Mouse (Mus musculus): ENCODE measurements around the gene Gmppa.

Gene Gmppa

DNA sequence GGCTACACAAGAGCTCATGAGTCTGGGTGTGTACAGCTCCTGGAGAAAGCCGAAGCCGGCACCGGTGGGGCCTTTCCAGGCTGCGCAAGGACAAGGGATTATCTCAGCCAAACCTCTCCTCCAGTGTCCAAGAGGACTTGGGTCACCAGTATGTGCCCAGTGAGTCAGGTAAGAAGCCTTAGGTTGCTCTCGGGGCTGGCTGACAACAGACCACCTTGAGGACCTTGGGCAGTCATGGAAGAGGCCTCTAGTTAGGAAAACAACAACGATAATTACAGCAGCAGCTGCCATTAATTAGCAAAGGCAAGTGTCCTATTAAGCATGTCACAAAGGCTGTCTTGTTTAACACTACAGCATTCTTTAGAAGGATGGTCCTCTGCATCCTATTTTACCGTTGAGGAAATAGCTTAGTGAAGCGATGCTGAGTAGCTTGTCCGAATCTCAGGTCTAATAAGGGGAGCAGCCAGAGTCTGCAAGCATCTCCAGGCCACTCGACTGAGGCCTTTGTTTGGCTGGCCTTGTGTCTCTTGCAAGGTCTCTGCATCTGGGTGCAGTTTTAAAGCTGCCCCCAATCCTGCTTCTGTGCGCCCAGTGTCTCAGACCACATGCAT, 11.8 kb upstream of the Gmppa start:
- no peak for DNase-seq (ENCODE audit: low spot score in 2 of 2)

DNA sequence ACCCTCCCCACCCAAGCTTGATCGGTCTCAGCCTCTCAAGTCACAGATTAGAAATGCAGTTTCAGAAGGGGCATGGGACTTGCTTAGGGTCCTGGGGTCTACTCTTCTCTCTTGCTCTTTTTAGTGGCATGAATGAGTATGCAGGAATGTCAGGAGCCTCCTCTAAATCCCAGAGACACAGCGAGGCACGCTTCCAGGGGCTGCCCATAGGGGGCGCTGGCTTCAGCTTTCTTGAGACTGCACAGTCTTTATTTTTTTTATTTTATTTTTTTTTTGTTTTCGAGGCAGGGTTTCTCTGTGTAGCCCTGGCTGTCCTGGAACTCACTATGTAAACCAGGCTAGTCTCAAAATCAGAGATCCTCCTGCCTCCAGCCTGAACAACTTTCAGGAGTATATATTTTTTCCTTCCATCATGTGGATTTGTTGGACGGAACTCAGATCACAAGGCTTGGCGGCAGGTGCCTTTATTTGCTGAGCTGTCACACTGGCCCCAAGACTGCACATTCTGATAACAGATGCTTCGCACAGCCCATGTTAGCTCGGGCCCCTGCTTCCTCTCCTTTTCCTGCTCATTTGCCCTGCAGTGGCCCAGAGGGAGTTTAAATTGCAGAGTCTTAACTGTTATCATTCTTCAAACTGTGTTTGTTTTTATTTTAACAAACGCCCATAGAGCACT, 9.8 kb upstream of the Gmppa start:
- DNase-seq (ENCODE audit: low spot score in 2 of 2), result no peak

DNA sequence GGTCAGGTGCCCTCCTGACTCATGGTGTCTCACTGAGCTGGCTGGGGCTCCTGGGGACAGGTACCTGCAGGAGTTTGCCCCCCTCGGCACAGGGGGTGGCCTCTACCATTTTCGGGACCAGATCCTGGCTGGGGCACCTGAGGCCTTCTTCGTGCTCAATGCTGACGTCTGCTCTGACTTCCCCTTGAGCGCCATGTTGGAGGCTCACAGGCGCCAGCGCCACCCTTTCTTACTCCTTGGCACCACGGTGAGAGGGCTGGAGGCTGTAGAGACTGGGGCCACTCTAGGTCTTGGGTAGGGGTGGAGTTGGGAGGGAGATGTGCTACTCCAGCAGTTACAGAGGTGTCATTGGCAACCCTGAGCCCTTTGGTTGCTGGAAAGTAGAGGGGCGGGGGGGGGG, 3.1 kb downstream of the Gmppa start:
- no peak for DNase-seq (ENCODE audit: low spot score in 2 of 2)

DNA sequence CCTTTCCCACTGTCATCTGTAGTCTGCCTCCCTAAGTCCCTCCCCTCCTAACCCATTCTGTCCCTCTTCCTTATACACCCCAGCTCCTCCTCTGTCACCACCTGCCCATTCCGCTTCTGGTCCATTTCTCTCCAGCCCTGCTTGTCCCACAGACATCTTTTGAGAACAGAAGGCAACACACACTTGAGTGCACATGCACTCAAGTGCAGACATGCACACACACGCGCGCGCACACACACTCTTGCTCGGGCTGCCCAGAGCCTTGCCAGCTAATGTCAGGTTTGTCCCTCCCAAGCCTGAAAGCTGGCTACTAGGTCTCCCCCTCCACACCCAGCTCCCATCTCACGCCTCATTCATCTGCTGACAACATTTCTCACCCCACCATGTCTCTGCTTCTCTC, 4.9 kb downstream of the Gmppa start:
- no peak for DNase-seq (ENCODE audit: low spot score in 2 of 2)

DNA sequence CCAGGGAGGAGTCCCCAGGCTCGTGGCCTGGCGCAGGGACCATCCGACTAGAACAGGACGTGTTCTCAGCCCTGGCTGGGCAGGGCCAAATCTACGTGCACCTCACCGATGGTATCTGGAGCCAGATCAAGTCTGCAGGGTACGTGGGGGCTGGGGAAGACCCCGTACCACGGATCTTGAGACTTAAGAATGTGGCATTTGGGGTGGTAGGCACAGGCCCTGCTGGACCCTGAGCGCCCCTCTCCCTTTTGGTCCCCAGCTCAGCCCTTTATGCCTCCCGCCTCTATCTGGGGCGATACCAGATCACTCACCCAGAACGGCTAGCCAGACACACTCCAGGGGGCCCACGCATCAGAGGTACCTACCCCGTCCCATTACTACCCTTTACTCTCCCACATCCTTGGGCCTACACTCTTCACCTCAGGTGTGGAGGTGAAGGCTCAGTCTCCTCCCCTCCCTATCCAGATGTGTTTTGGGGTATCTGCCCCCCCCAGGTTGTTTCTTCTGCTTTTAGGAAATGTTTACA, 5.8 kb downstream of the Gmppa start:
- no peak for DNase-seq (ENCODE audit: low spot score in 2 of 2)

DNA sequence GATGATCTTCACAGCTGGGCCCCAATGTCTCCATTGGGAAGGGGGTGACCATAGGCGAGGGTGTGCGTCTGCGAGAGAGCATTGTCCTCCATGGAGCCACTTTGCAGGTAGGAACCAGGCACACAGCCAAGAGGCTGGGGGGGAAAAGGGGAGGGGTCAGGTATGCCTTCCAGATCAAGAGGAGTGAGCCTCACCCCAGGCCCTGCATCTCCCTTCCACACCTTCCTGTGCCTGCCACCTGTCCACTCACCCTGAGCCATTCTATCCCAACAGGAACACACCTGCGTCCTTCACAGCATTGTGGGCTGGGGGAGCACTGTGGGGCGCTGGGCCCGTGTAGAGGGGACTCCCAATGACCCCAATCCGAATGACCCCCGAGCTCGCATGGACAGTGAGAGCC, 6.4 kb downstream of the Gmppa start:
- no peak for DNase-seq (ENCODE audit: low spot score in 2 of 2)

DNA sequence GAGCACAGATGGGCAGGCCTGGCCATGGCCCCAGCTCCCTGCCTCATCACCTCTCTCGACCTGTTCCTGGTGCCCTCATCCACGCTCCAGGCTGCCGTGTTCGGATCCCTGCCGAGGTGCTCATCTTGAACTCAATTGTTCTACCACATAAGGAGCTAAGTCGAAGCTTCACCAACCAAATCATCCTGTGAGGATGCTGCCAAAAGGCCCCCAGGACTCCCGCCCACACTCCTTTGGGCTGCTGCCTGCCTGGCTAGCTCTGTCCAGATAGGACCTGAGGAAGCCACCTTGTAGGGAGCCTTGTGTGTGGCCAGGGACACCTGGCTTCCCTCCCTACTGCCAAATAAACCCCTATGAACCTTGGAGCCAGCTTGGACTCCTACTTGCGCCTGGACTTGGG, 7.1 kb downstream of the Gmppa start:
- DNase-seq (ENCODE audit: low spot score in 2 of 2), result no peak

DNA sequence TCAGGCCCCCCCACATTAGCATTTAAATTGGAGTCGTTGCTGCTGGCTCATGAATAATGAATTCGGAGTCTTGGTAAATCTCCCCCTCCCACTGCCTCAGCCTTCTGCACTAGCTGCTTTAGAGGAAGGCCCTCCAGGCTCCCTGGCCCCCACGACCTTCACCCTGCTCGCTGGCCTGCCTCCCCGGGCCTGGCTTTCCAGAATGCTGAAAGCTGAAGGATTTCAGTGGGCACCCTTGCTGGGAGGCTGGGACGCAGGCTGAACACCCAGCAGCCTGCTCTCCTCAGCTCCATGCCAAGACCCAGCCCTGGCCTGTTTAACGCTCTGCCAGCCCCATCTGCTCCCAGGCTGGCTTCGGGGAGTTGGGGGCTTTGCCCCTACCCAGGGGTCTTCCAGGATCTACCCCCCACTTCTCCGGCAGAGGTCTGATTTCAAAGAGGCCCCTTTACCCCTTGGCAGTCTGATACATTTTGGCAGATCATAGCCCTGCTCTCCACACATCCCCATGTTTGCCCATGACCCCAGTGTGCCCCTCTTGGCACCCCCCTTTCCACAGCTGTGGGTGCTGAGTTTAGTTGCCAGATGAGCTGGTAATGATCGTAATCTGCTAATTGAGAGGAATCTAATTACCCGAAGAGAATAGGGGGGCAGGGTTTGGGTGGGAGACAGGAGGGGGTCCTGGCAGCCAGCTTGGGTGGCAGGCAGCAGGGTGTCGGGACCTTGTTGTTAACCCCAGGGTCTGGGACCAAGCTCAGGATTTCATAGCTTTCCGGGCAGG, 7.7 kb downstream of the Gmppa start:
- DNase-seq (ENCODE audit: low spot score in 2 of 2), result no peak

DNA sequence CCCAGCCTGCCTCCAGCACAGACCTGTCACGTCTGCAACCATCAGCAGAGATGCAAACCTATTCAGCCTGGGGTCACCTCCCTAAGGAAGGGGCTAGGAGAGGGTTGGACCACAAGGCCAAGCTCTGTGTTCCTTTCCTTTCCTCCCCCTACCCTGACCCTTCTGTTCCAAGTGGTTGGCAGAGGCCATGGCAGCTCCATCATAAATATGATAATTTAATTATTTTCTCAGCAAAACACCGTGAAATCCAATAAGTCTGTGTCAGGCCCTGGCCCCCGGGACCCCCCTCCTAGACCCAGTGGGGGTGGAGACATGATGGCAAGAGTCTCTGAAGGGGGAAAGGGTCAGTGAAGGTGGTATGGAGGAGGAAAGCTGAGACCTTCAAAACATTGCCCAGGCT, 8.5 kb downstream of the Gmppa start:
- no peak for DNase-seq (ENCODE audit: low spot score in 2 of 2)

DNA sequence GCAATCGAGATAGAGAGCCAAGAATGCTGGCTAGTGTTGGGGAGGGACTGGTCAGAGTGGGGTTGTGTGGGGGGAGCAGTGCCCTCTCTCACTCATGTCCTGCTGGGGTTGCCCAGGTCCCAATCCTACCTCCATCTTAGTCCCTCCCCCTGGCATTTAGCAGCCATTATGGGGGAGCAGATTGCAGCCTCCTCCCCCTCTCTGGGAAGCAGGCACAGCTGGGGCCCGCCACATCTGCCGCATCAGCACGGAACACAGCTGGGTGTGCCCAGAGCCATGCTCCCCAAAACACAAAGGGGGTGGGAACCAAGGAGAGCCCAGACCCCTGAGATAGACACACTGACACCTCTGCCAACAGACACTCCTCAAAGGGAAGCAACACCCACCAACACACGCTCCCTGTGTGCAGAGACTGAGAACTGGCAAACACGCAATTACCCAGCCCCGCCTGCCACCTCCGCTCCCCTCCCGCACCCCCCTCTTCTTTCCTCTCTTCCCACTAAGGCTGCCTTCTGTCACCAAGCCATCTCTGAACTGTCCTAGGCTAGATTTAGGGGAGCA, 9.5 kb downstream of the Gmppa start:
- peak; percentile 73 to 75 for DNase-seq (ENCODE audit: low spot score in 2 of 2)

DNA sequence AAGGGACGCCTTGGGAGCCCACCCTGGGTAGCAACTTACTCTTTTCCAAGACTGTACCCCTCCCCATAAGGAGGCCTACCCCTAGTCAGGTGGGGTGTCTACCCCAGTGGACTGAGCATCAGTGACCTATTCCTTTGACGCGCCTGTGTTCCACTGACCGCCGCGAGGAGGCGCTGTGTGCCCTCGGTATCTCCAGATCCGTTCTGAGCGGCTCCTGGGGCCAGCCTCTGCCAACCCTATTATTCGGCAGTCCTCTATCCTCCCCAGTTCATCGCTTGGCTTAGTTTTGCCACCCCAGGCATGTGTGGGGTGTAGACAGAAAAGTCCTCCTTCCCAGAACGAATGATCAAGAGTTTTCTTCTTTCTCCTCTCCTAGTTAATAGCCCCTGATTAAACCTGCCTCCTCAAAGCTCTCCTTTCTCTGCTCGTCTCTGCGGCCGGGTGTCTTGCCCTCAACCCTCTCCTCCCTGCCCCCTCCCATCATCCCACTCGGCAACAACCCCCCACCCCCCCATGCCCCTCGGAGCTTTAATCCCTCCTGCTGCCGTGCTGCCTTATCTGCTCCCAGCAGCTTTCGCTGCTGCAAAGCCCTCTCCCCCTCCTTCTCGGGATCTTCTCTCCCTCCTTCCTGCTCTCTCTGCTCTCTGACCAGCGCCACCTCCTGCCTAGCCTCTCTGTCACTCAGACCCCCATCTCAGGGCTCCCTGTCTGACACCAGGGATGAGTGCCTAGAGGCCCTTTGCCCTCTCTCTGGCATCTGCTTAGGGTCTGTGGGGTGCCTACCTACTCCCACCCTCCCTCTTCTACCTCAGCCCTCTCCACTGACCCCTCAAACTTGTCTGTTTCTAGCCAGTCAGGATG, 10.3 kb downstream of the Gmppa start:
- DNase-seq (ENCODE audit: low spot score in 2 of 2), result peak; percentile 81 to 82

DNA sequence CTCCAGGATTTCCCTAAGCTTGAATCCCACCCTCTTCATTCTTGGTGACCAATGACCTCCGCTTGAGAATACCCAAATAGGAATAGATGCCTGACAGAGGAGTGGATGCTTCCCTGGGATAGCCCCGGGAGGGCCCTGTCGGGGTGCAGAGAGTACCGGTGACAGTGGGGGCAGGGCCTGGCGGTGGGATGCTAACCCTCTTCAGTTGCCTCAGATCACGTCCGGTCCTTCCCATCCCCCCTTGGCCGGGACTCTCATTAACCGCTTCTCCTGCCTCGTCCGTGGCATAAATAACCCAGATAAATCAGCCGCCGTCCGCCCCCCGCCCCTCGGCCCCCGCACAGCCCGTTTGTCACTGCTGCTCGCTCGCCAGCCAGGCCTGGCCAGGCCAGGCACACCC, 10.9 kb downstream of the Gmppa start:
- DNase-seq (ENCODE audit: low spot score in 2 of 2), result no peak

DNA sequence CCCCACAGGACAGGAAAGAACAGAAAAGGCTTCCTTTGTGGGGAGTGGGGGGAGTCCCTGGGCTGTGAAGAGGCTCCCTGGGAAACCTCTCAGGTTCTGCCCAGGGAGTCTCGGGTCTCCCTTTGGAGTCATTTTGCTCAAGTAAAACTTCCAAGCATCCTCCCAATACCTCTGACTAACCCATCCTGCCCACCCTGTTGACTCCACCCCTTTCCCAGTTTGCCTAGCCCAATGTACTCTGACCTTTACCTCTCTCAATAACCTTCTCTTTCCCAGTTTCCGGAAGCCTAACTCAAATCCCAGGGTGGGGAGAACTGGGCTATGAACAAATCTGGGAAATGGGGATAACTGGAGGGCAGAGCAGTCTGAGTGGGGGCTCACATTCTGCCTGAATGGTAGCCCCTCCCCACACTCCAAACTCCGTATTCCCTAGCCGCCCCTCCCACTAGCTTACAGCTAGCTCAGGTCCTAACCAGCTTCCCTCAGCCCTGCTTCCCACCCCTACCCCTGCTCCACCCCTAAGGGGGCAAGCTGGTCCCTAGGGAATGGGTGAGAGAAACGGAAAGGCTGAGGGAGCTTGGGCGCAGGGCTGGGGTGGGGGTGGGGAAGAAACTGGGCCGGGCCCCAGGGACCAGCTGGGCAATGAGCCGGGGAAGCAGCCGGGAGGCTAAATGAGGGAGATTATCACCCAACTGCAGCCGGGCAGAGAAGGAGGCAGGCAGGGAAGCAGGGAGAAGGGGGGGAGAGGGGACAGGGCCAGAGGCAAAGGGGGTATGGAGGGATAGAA, 11.7 kb downstream of the Gmppa start:
- DNase-seq (ENCODE audit: low spot score in 2 of 2), result peak in 1 of 2 experiments; percentile 69

DNA sequence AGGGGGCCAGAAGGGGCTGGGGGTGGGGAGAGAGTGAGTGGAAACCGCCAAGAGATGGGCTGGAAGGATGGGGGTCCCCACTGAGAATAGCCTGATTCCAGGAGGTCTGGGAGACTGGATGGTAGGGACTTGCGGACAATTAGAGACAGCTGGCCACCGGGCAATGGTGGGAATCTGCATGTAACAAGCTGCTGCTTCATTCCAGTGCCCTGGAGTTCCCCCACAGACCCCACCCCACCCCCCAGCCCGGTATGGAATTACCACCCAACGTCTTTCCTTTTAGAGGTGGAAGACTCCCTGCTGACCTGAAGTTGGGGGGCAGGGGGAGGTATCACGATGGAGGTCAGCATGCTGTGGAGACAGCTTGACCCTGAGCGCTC, 12.3 kb downstream of the Gmppa start:
- no peak for DNase-seq (ENCODE audit: low spot score in 2 of 2)

DNA sequence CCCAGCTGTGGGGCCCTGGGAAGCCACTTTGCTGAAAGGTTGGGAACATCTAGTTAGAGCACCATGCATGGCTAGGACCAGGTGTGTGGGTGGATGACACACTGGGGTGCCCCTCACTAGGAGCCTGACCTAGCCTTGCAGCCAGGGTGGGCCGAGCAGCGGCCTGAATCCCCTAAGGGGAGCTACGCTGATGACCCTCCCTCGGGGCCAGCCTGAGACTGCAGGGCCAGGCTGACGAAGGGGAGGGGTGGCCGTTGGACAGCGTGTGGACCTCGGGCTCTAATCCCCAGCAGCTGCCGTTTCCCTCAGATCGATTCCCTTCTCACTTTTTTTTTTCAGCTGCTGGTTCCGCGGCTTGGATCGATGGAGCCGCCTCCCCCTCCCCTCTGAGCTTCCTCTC, 13.2 kb downstream of the Gmppa start:
- DNase-seq (ENCODE audit: low spot score in 2 of 2), result no peak

DNA sequence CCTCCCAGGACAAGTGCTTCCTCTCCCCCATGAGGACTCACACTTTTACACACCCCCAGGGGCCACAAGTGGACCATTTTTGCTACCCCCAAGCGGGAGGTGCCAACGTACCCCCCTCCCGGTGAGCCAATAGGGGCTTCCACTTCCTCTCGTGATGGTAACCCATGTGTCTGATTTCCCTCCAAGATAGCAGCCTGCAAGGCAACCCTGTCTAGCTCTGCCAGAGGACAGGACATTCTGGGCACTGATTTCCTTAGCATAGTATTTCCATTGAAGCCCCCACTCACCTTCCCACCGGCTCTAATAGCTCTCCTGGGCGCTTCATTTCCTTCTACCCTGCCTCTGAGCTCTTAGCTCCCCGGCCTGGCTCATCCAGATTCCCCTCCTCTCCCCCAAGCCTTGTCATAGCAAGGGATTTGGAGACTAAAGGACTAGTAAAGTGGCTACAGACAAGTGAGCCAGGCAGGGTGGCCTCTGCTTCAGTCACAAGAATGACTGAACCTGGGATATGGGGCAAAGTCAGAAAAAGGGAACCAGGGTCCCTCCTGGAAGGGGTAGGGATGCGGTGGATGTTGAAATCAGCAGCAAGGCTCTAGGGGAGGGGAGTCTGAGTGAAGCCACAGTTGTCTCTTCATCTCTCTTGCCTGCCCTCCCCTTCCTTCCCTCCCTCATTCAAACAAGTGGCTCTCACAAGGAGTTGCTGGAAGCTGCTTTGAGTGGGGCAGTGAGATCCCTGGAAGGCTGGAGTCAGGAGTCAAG, 13.8 kb downstream of the Gmppa start:
- no peak for DNase-seq (ENCODE audit: low spot score in 2 of 2)

DNA sequence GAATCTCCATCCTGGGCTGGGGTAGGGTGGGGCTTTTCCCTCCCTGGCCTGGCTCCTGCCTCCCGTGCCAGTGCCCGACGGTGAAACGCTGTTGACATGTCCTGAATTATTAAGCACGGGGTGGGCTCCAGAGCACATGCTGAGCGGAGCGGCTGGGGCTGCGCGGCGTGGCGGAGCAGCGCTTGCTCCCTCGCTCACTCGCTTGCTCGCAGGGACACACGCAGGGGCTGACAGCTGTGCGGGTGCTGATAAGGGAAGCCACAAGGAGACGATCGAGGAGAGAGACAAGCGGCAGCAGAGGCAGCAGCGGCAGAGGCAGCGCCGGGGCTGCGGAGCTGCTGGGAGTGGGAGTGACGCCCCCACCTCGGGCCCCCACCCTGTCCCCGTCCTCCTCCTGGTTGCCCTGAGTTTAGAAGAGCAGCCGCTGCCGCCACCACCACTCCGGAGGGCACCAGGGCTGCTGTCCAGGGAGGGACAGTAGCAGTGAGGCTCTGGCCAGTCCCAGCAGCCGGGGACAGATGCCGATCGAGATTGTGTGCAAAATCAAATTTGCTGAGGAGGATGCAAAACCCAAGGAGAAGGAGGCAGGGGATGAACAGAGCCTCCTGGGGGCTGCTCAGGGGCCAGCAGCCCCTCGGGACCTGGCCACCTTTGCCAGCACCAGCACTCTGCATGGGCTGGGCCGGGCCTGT, 14.7 kb downstream of the Gmppa start, which contains the start of gene Asic4:
TSS of gene Asic4 (plus strand) at position 123 of the 692 bp plus-strand sequence.
- no peak for DNase-seq (ENCODE audit: low spot score in 2 of 2)

DNA sequence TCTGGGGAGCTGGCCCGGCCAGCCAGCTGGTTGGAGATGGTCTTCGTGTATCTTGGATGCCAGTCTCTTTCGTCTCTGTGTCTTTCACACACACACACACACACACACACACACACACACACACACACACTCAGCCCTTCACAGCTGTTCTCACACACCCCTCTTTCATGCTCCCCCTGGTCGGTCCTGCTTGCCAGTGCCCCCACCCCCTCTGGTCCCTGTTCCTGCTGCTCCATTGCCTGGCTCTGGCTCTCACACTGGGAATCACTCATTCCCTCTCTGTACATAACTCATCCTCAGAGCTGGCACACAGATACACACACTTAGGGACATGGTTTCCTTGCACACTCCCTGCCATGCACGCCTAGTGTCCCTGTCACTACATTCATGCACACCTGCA, 16.2 kb downstream of the Gmppa start:
- no peak for DNase-seq (ENCODE audit: low spot score in 2 of 2)

DNA sequence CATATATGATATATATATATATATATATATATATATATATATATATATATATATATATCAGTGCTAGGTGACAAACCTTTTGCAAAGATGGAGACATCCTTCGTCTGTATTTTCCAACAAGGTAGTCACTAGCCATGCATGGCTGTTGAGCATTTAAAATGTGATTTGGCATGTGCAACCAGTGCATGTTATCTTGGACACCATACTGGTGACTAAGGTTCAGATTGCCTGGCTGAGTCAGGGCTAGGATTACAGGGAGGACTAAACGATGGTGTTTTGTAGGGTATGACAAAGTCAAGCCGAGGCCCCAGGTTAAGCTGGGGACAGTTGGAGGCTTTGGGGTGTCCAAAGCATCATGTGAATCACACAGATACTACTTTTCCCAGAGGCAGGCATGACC, 19.7 kb downstream of the Gmppa start:
- DNase-seq (ENCODE audit: low spot score in 2 of 2), result no peak

Data from right cerebral cortex, postnatal 10 days (tissue).